Mouse (Mus musculus) midbrain, postnatal 0 days (tissue): ENCODE results near the gene Nadsyn1. TPM values are rescaled to one million over a fixed set of nuclear protein-coding genes. Genes with fewer than 3 reads are reported as not detected.
A peak's percentile ranks its signal among the peaks of the same experiment; 100 is the strongest.

Source experiments
- ATAC-seq: fragments of 200-750 bp; cut with Nextera tagmentation; 2 replicates; pipeline ENCODE4 v1.8.0; 2017; ENCODE audit warnings: moderate number of reproducible peaks, mild to moderate bottlenecking, moderate TSS enrichment, moderate library complexity; ENCODE audit not compliant: low FRiP score
- DNase-seq: peaks from one replicate; pipeline ENCODE4 v3.0.0-alpha.2; 2015; ENCODE audit warnings: low spot score
- H3K27ac ChIP-seq: fragments of 300-500 bp; sonication (generic); 2 replicates; pipeline ENCODE4 v1.5.1; 2014; ENCODE audit warnings: low read depth, mild to moderate bottlenecking, low read length, mixed read lengths
- H3K27me3 ChIP-seq: fragments of 300-500 bp; sonication (generic); 2 replicates; pipeline ENCODE4 v1.6.1; 2014; ENCODE audit warnings: low read length, control low read depth, mixed read lengths; ENCODE audit not compliant: insufficient read depth
- H3K36me3 ChIP-seq: fragments of 300-500 bp; sonication (generic); 2 replicates; pipeline ENCODE4 v1.6.1; 2014; ENCODE audit warnings: low read length, control low read depth, mixed read lengths; ENCODE audit not compliant: insufficient read depth
- H3K4me1 ChIP-seq: fragments of 300-500 bp; sonication (generic); 2 replicates; pipeline ENCODE4 v1.6.1; 2014; ENCODE audit warnings: mild to moderate bottlenecking, control low read depth, antibody characterized with exemption, low read length, mixed read lengths; ENCODE audit not compliant: insufficient read depth
- H3K4me2 ChIP-seq: fragments of 300-500 bp; sonication (generic); 2 replicates; pipeline ENCODE4 v1.6.1; 2014; ENCODE audit warnings: low read depth, mild to moderate bottlenecking, low read length, mixed read lengths; ENCODE audit not compliant: poor library complexity, severe bottlenecking
- H3K4me3 ChIP-seq: fragments of 300-500 bp; sonication (generic); 2 replicates; pipeline ENCODE4 v1.5.1; 2014; ENCODE audit warnings: low read depth, mild to moderate bottlenecking, low read length, moderate library complexity
- H3K9ac ChIP-seq: fragments of 300-500 bp; sonication (generic); replicated peaks from 2 replicates; pipeline ENCODE4 v1.6.1; 2014; ENCODE audit warnings: mild to moderate bottlenecking, low read length, moderate library complexity, mixed read lengths; ENCODE audit not compliant: poor library complexity, severe bottlenecking
- H3K9me3 ChIP-seq: fragments of 300-500 bp; sonication (generic); 2 replicates; pipeline ENCODE4 v1.6.1; 2016; ENCODE audit warnings: low read length, control low read depth
- CTCF ChIP-seq: IDR thresholded peaks from 2 replicates; pipeline ENCODE4 v1.5.1; 2016; ENCODE audit warnings: antibody characterized with exemption, mild to moderate bottlenecking
- WGBS: fragments of 180-500 bp; shearing (Covaris S2); extraction: QIAGEN DNeasy Blood & Tissue Kit; methylation state at CpG from one replicate; pipeline ENCODE4 v1.1.7; 2014; 5-methylcytosine and 5-hydroxymethylcytosine counted together
- polyA plus RNA-seq: library from polyadenylated mRNA; unstranded; fragments of >200 nt; fragmentation: Nextera tagmentation; extraction: Ambion mirVana; gene quantifications from 2 replicates; pipeline ENCODE4 v1.2.1, GENCODE M21; 2015
- total RNA-seq: library from RNA; depleted of rRNA; stranded (reverse); fragments of >200 nt; gene quantifications from 2 replicates; pipeline ENCODE4 v1.2.3, GENCODE M21; 2014

Nadsyn1 gene
- total and polyA plus RNA-seq, 2 experiments from 2014 or later = 3.5 to 6.9 TPM

DNA sequence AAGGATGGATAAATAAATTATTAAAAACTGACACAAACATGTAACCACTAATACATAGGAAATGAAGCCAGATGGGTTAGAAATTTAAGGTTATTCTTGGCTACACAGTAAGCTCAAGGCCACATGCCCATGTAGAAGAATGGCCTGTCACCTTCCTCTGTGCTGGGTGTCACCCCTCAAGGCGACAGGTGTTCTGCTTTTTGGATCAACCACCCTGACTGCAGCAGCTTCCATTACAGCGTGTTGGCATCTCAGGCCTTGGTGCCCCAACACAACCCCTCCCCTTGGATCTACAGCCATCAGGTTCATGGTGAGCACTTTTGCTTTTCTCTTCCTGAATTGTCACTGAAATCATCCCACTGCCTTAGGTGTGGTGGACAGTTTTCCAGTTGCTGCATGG, 10.0 kb upstream of the Nadsyn1 start:
- H3K27ac ChIP-seq = no peak overlapping the region
- ATAC-seq (no peak), DNase-seq (no peak)
- 0 out of 2 replicates have a peak, but pooled peaks cover 8% of the 10 kb centered on the region for H3K36me3 ChIP-seq
- H3K4me2 ChIP-seq = no peak overlapping the region
- TF ChIP-seq CTCF = no peak
- no peaks in the 10 kb centered on the region for H3K27me3 ChIP-seq
- no peak overlapping the region for H3K9ac ChIP-seq
- no peaks in the 10 kb centered on the region for H3K9me3 ChIP-seq
- H3K4me3 ChIP-seq = no peak overlapping the region
- WGBS = 89% methylated on average over 2 of the region's 2 CpGs
- peaks cover 12% of the 10 kb centered on the region for H3K4me1 ChIP-seq

DNA sequence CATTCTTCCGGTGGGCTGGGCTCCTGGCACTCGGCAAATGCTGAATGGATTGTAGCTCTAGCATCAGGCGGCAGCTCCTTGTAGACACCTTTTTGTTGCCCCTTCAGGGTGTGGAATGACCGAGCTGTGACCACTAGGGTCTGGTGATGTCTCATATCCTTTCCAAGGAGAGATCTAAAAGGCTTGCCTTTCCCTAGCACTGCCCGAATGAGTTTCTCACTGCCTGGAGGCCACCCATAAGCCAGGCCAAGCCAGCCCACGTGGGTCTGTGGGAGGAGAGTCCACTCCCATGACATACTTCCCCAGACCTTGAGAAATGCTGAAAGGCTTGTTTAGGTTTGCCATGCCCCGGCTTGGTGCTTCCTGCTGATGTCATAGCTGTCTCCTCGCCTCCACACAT, 9.5 kb upstream of the Nadsyn1 start:
- H3K4me1 ChIP-seq = peaks cover 12% of the 10 kb centered on the region

DNA sequence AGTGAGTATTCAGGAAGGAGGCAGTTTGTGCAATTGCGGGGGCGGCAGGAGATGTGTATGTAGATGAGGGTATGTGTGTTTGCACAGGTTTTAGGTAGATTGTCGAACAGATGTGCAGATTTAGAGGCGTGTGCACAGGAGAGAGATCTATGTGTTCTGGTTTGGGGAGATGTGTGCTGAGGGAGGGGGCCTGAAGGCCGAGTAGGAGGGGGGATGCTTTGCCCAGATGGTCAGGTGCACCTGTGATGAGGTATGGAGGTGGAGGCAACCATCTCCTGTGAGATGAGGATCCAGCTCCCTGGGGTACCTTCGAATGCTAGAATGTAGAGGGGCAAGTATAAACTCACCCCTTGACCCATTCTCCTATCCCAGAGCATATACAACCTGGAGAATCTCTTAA, 7.8 kb upstream of the Nadsyn1 start:
- DNase-seq (peak; percentile 8), ATAC-seq (peak; percentile 65; the same call in 1 of the 2 replicates)
- H3K27me3 ChIP-seq = no peaks in the 10 kb centered on the region
- 5% methylated on average over 6 of the region's 6 CpGs for WGBS
- peak overlapping the region; percentile 80 for H3K9ac ChIP-seq
- peak overlapping the region; percentile 90 for H3K27ac ChIP-seq
- H3K9me3 ChIP-seq = no peaks in the 10 kb centered on the region
- H3K4me2 ChIP-seq = peak overlapping the region; percentile 87
- peaks cover 12% of the 10 kb centered on the region for H3K4me1 ChIP-seq
- no peak for TF ChIP-seq CTCF
- peak overlapping the region; percentile 58 for H3K4me3 ChIP-seq
- no peaks in the 10 kb centered on the region for H3K36me3 ChIP-seq

More for the DNA sequence above, 9.5 kb upstream of the Nadsyn1 start:
- DNase-seq = no peak
- ATAC-seq = no peak
- no peak overlapping the region for H3K4me3 ChIP-seq
- H3K27ac ChIP-seq = no peak overlapping the region
- no peaks in the 10 kb centered on the region for H3K9me3 ChIP-seq
- H3K9ac ChIP-seq = no peak overlapping the region
- no peak for TF ChIP-seq CTCF
- H3K27me3 ChIP-seq = no peaks in the 10 kb centered on the region
- H3K36me3 ChIP-seq = 0 out of 2 replicates have a peak, but pooled peaks cover 4% of the 10 kb centered on the region
- H3K4me2 ChIP-seq = peak overlapping the region; percentile 87; the same call in 1 of the 2 replicates
- WGBS = 86% methylated on average over 8 of the region's 8 CpGs

DNA sequence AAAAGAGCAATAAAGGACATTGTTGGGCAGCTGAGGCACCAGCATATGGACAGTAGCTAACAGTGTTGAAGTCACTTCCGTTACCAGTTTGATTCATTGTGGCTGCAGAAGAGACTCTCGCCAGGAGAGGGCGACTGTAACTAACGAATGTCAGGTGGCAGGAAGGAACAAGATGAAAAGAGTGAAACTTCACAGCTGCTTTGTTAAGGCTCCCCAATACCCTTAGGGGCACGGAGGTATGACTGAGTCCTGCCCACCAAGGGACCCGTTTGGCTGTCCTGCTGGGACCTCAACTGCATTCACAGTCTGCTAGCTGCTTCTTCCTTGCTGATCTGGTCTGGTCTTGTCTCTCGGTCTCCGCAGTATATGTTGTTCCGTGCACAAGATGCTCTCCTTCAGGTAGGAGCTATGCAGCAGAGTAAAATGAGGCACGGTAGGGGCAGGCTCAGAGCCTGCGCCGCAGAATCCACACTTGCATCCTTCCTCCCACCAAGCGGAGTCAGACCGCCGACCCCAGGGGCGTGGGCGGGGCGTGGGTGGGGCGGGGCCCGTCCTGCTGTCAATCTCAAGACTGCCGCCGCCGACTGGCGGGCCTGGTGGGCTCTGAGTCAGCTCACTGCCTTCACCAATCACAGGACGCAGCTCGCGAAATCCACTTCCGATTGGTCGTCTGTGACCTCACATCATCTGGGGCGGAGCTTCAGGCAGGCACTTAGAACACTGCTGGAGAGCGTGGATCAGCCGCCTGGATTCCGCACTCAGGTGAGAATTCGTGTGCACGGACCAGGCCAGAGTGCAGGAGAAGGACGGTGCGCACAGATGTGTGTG, 7.1 kb upstream of the Nadsyn1 start:
- peak; percentile 93 for TF ChIP-seq CTCF
- peak overlapping the region; percentile 58 for H3K4me3 ChIP-seq
- H3K9me3 ChIP-seq = no peaks in the 10 kb centered on the region
- no peaks in the 10 kb centered on the region for H3K27me3 ChIP-seq
- H3K4me2 ChIP-seq = peak overlapping the region; percentile 87
- DNase-seq (peak; percentile 99), ATAC-seq (peak; percentile 97)
- peak overlapping the region; percentile 90 for H3K27ac ChIP-seq
- H3K4me1 ChIP-seq = peaks cover 8% of the 10 kb centered on the region
- no peaks in the 10 kb centered on the region for H3K36me3 ChIP-seq
- WGBS = under 1% methylated on average over 37 of the region's 37 CpGs
- H3K9ac ChIP-seq = peak overlapping the region; percentile 80

DNA sequence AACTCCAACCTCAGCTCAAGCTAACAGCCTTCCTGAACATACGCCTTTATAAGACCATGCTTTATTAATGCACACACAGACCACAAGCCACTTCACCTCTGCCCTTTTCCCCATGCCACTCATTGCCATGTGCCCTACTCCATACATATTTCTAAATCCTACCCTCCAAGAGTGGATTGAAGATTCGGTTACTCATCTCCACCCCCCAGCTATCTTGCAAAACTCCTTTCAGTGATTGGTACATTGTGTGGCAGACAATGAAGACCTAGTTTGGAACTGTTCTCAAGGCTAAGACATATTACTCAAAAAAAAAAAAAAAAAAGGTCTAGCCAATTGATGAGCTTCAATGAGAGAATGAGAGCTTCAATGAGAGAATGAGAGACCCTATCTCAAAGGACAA, 4.3 kb upstream of the Nadsyn1 start:
- 97% methylated on average over 2 of the region's 2 CpGs for WGBS

DNA sequence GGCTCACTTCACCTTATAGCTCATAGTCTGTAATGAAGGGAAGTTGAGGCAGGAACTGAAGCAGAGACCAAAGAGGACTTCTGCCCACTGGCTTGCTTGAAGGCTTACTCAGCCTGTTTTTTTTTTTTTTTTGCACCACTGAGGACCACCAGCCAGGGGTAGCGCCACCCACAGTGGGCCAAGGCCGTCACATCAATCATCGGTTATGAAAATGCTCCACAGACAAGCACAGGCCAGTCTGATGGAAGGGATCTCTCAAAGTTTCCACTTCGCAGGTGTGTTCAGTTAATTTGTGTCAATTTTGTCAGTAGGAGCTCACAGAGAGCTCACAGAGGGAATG, 587 bp upstream of the Nadsyn1 start:
- ATAC-seq (peak; percentile 20; the same call in 1 of the 2 replicates), DNase-seq (no peak)
- Histone ChIP-seq H3K9me3 (no peaks in the 10 kb centered on the region), H3K4me3 (peak overlapping the region; percentile 61), H3K27me3 (no peaks in the 10 kb centered on the region), H3K4me2 (peak overlapping the region; percentile 78), H3K36me3 (peaks cover 7% of the 10 kb centered on the region; the same call in 1 of the 2 replicates), H3K9ac (0 out of 2 replicates have a peak overlapping the region, but pooled peaks have one; percentile 42), H3K27ac (peak overlapping the region; percentile 70), H3K4me1 (peaks cover 8% of the 10 kb centered on the region; the same call in 1 of the 2 replicates)
- whole genome bisulfite sequencing = 82% methylated on average over 4 of the region's 4 CpGs
- no peak for TF ChIP-seq CTCF

More for the DNA sequence above, 4.3 kb upstream of the Nadsyn1 start:
- Histone ChIP-seq H3K36me3 (no peaks in the 10 kb centered on the region), H3K4me1 (peaks cover 5% of the 10 kb centered on the region; the same call in 1 of the 2 replicates), H3K27me3 (no peaks in the 10 kb centered on the region), H3K4me2 (no peak overlapping the region), H3K9ac (no peak overlapping the region), H3K4me3 (no peak overlapping the region), H3K9me3 (no peaks in the 10 kb centered on the region), H3K27ac (no peak overlapping the region)
- DNase-seq (no peak), ATAC-seq (no peak)
- no peak for TF ChIP-seq CTCF
